Mouse (Mus musculus): Measurements from ENCODE around the gene Mpv17l2.

DNA sequence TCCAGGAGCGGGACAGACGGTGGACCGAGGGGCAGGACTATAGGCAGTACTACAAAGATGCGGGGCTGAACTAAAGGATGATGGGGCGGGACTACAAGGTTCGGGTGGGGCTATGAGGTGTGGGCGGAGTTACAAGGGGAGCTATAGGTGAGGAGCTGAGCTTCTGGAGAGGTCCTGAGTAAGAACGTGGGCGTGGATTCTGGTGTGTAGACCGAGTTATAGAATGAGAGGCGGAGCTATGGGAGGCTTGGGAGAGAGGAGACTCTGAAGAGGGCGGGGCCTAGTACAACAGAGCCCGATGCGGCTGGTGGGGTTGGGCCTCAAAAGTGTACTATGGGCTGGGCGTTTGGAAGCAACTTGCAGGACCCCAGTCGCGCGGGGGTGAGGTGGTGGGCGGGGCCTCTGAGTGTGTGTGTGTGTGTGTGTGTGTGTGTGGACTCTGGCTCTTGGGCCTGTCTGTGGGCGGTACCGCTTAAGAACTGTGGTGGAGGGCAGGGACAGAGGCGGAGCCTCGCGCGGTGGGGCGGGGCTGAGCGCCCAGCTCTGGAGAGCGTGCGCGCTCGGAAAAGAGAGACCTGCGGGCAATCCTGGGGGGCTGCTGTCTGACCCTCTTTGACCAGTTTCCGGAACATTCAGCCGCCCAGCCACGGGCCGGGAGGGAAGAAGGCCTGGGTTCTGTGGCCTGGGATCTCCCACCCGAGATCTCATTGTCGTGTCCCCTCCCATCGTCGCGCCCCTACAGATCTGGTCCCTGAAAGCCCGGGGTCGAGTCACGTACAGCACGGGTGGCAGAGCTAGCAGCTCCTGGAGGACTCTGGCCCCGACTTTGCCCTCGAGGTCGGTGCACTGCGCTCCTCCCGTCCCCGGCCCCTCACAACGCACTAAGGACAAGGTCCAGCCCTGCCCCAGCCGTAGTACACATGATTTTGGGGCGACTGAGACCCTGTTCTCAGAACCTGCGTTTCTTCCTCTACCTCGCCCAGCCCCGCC, 36.6 kb upstream of the Mpv17l2 start:
- TF ChIP-seq POLR2A (IDR thresholded peaks at IDR 0.05; ENCODE audit: borderline replicate concordance, extremely low read depth, low read depth, low read length) (no peak), CTCF (IDR thresholded peaks at IDR 0.05; ENCODE audit: insufficient read depth, low read length) (no peak)

All from lung, adult 2 months (tissue).